Mouse (Mus musculus): ENCODE data around the gene G6pc. TPM values are rescaled to one million over a fixed set of nuclear protein-coding genes. Genes with fewer than 3 reads are reported as not detected.

The G6pc gene
- polyA plus RNA-seq, 1 experiment from 2014 or later = not detected

DNA sequence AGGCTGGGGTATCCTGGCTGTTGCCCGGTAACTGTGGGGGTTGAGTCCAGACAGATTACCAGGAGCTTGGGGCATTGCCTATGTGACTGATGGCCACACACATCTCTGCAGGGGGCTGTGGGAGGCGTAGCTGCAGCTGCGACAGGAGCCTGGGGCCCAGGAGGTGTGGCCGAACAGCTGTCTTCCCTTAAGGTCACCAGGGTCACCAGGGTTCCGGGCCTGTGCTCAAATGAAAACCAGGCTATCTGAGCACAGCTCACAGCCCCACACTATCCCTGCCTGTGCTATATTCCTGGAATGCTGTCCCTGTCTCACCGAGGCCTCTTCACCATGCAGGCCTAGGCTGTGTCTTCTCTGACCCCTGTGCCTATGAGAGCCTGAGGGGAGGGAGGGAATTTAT lies 32.8 kb upstream of the G6pc start:
- no peak overlapping the region for H3K4me3 ChIP-seq
- no peak for ATAC-seq (ENCODE audit: extremely low read depth, insufficient number of reproducible peaks, low FRiP score, low TSS enrichment)
- WGBS = 20% methylated on average over 6 of the region's 6 CpGs

DNA sequence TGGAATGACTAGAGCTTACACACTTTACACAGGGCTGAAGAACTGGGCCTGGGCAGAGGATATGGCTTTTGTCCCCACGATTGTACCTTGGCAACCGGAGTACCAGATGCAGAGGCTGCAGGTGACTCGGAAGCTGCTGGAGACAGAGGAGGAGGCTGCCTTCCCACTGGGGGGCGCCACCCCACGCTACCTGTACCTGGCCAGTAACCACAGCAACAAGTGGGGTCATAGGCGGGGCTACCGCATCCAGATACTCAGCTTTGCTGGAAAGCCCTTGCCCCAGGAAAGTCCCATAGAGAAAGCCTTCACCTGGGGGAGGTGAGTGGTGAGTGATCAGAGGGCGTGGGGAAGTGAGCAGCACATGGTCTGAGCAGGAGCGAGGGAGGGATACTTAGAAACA lies 31.7 kb upstream of the G6pc start:
- no peaks in the 10 kb centered on the region for H3K36me3 ChIP-seq
- H3K4me2 ChIP-seq = no peak overlapping the region
- no peak overlapping the region for H3K4me3 ChIP-seq
- H3K27me3 ChIP-seq (replicated peaks) = no peaks in the 10 kb centered on the region
- no peak for ATAC-seq (ENCODE audit: extremely low read depth, insufficient number of reproducible peaks, low FRiP score, low TSS enrichment)
- no peaks in the 10 kb centered on the region for H3K9me3 ChIP-seq
- no peak overlapping the region for H3K27ac ChIP-seq (replicated peaks)
- peaks cover 27% of the 10 kb centered on the region for H3K4me1 ChIP-seq
- 76% methylated on average over 9 of the region's 9 CpGs for WGBS
- no peak overlapping the region for H3K9ac ChIP-seq

More for the DNA sequence above, 32.8 kb upstream of the G6pc start:
- peaks cover 32% of the 10 kb centered on the region for H3K4me1 ChIP-seq
- no peak overlapping the region for H3K4me2 ChIP-seq
- H3K27me3 ChIP-seq (replicated peaks) = no peaks in the 10 kb centered on the region
- H3K27ac ChIP-seq (replicated peaks) = no peak overlapping the region
- H3K9me3 ChIP-seq = no peaks in the 10 kb centered on the region
- no peaks in the 10 kb centered on the region for H3K36me3 ChIP-seq
- no peak overlapping the region for H3K9ac ChIP-seq

DNA sequence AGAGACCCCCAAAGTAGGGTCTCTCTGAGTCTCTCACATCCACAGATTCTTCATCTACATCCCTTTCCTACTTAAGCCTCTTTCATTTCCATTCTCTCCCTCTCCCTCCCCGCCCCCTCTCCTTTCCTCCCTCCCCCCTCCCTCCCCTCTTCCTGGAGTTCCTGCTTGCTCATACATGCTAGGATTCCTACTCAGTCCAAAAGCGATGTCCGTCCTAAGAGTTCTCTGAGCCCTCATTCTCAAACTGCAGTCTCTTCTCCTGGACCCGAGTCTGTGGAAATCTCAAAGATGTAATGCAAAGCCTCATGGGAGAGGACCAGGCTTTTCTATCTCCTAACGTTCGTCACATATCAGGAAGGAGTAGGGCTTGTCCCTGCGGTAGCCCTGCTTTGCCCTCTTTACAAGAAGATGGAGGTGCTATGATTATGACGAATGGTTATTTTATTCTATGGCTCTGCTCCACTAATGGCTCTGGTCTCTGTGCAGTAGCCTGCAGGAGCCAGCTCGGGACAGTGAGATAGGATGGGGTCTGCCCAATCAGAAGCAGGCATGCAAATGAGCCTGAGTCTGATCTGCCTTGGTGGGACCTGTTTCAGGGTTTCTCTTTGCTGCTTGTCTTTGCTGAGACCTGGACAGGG lies 29.1 kb upstream of the G6pc start:
- ATAC-seq (ENCODE audit: extremely low read depth, insufficient number of reproducible peaks, low FRiP score, low TSS enrichment) = peak; percentile 75; the same call in 1 of the 2 replicates
- 2% methylated on average over 9 of the region's 9 CpGs for WGBS
- no peaks in the 10 kb centered on the region for H3K9me3 ChIP-seq
- peak overlapping the region; percentile 72 for H3K27ac ChIP-seq (replicated peaks)
- no peaks in the 10 kb centered on the region for H3K27me3 ChIP-seq (replicated peaks)
- H3K4me2 ChIP-seq = peak overlapping the region; percentile 71
- peaks cover 24% of the 10 kb centered on the region for H3K4me1 ChIP-seq
- H3K4me3 ChIP-seq = peak overlapping the region; percentile 41
- H3K9ac ChIP-seq = peak overlapping the region; percentile 68
- no peaks in the 10 kb centered on the region for H3K36me3 ChIP-seq

DNA sequence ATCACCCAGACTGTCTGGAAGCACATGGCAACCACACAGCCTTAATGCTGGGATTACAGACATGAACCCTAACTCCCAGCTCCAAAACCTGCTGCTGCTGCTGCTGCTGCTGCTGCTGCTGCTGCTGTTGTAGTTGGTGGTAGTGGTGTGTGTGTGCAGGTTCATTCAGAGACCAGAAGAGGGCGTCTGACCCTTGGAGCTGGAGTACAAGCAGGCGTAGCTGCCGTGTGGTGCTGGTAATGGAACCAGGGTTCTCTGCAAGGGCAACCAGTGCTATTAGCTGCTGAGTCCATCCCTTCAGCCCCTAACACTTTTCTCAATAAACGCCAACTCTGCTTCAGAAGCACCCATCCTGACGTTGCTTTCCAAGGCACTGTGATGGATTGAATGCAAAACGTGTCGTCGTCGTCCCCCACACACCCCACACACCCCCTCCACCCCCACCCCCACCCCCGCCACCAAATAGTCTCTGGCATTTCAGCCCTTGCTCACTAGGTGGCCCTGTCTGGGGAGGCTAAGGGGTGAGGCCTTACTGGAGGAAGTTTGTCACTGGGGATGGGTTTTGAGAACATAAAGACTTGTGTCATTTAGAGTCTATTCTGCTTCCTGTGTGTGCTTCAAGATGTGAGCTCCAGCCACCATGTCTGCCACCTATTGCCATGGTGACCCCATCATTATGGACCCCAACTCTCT lies 20.1 kb upstream of the G6pc start:
- Histone ChIP-seq H3K27ac (replicated peaks) (no peak overlapping the region), H3K4me2 (no peak overlapping the region), H3K9ac (no peak overlapping the region), H3K27me3 (replicated peaks) (no peaks in the 10 kb centered on the region), H3K4me3 (no peak overlapping the region), H3K4me1 (no peaks in the 10 kb centered on the region; the same call in 1 of the 2 replicates), H3K9me3 (peaks cover 6% of the 10 kb centered on the region; the same call in 1 of the 2 replicates), H3K36me3 (no peaks in the 10 kb centered on the region)
- no peak for ATAC-seq (ENCODE audit: extremely low read depth, insufficient number of reproducible peaks, low FRiP score, low TSS enrichment)
- WGBS = 68% methylated on average over 10 of the region's 10 CpGs

DNA sequence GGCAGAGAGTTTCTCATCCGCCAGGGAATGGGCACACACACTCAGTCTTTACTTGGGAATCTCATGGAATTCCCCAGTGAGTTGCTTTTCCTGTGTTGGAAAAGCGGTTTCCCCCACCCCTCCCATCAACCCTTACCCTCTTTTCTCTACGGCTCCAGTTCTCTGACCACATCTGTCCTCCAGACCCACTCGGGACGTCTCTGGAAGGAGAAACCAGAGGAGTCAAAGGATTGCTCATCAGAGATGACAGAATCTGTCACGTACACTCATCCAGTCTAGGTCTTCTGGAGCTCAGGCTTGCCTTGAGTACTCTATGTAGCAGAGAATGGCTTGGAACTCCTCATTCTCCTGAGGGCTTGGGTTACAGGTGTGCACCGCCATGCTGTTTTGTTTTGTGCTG lies 18.6 kb upstream of the G6pc start:
- Histone ChIP-seq H3K27me3 (replicated peaks) (no peaks in the 10 kb centered on the region), H3K27ac (replicated peaks) (no peak overlapping the region), H3K9me3 (peaks cover 6% of the 10 kb centered on the region; the same call in 1 of the 2 replicates), H3K4me3 (no peak overlapping the region), H3K9ac (no peak overlapping the region), H3K36me3 (no peaks in the 10 kb centered on the region), H3K4me2 (no peak overlapping the region), H3K4me1 (no peaks in the 10 kb centered on the region; the same call in 1 of the 2 replicates)
- no peak for ATAC-seq (ENCODE audit: extremely low read depth, insufficient number of reproducible peaks, low FRiP score, low TSS enrichment)
- WGBS = 51% methylated on average over 7 of the region's 7 CpGs

DNA sequence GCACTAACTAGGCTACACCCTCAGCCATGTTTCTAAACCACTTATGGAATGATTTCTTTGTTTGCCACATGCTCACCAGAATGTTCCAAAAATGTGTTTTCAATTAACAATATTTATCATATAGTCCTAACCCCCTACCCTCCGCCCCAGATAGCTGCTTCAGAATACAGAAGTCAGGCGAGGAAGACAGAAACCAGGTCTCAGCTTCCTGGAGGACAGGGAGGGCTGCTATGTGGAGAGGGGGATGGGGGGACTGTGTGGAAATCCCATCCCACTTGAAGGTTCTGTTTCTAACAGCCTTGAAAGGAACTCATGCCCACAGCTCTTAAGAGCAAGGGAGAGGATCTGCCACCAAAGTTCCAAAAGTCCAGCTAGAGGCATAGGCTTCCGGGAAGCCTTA lies 18.1 kb upstream of the G6pc start:
- Histone ChIP-seq H3K27me3 (replicated peaks) (no peaks in the 10 kb centered on the region), H3K9ac (no peak overlapping the region), H3K27ac (replicated peaks) (no peak overlapping the region), H3K36me3 (no peaks in the 10 kb centered on the region), H3K4me2 (no peak overlapping the region), H3K9me3 (peaks cover 6% of the 10 kb centered on the region; the same call in 1 of the 2 replicates), H3K4me3 (no peak overlapping the region), H3K4me1 (no peaks in the 10 kb centered on the region; the same call in 1 of the 2 replicates)
- 57% methylated on average over 3 of the region's 3 CpGs for WGBS
- no peak for ATAC-seq (ENCODE audit: extremely low read depth, insufficient number of reproducible peaks, low FRiP score, low TSS enrichment)

DNA sequence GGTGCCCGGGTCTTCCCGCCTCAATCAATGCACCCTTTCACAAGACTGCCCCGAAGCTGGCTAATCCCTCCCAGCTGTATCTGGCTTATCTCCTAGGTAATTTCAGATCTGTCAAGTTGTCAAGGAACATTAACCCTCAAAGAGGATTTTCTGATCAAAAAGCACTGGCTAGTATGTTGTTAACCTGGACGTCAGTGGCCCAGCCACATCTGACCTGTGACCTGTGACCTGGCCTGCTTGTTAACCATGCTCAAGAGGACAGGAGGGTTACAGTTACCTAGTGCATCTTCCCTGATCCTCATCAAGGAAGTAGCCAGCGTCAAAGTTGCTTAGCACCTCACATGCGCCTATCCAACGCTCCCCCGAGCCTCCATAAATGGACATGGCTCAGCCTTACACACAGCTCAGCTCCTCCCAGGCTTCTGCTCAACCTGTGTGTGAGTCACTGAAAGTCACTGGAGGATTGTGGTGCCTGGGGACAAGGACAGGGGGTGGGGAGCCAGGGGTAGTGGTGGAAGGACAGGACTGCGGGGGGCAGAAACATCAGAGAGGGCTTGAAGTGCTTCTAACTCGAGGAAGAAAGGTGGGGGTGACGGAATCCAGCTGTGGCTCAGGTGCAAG lies 16.2 kb upstream of the G6pc start:
- ATAC-seq (ENCODE audit: extremely low read depth, insufficient number of reproducible peaks, low FRiP score, low TSS enrichment) = no peak
- Histone ChIP-seq H3K9me3 (peaks cover 6% of the 10 kb centered on the region; the same call in 1 of the 2 replicates), H3K36me3 (no peaks in the 10 kb centered on the region), H3K27me3 (replicated peaks) (no peaks in the 10 kb centered on the region), H3K4me1 (no peaks in the 10 kb centered on the region; the same call in 1 of the 2 replicates), H3K4me2 (no peak overlapping the region), H3K27ac (replicated peaks) (no peak overlapping the region), H3K9ac (no peak overlapping the region), H3K4me3 (no peak overlapping the region)
- 50% methylated on average over 11 of the region's 11 CpGs for WGBS

DNA sequence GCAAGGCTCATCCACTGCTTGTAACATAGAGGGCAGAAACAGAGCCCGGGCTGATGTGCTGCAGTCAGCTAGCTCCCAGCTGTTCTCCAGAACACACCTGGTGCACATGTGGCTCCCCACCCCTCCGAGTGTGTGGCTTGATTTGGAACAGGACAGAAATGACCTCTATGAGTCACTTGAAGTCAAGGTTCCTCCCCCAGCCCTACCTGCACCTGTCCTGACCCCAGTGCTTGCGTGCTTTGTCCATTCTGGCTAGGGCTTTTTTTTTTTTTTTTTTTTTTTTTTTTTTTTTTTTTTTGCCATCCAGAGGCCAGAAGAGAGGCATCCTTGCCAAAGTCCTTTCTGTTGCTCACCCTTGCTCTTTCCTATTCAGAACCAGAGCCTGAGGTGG lies 15.6 kb upstream of the G6pc start:
- H3K9me3 ChIP-seq = peaks cover 6% of the 10 kb centered on the region; the same call in 1 of the 2 replicates
- no peaks in the 10 kb centered on the region for H3K27me3 ChIP-seq (replicated peaks)
- H3K27ac ChIP-seq (replicated peaks) = no peak overlapping the region
- 64% methylated on average over 3 of the region's 3 CpGs for WGBS
- H3K4me3 ChIP-seq = no peak overlapping the region
- H3K4me2 ChIP-seq = no peak overlapping the region
- H3K4me1 ChIP-seq = no peaks in the 10 kb centered on the region; the same call in 1 of the 2 replicates
- H3K9ac ChIP-seq = no peak overlapping the region
- no peaks in the 10 kb centered on the region for H3K36me3 ChIP-seq
- ATAC-seq (ENCODE audit: extremely low read depth, insufficient number of reproducible peaks, low FRiP score, low TSS enrichment) = no peak

DNA sequence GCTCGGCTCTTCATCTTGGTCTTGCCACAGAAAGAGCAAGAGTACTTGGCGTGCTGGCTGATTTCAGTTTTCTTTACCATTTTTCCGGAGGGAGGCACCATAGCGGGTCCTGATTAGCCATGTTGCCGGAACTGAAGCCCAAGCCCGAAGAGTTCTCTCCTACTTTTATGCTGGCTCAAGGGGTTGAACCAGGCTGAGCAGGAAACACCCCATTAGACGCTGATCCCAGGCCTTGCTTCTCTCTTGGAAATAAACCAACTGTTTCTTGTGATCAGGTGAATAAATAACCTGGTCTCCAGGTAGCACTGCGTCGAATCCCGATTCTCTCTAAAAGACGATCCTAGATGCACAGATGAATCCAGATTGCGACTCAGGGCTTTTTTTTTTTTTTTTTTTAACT lies 13.9 kb upstream of the G6pc start:
- H3K27ac ChIP-seq (replicated peaks) = no peak overlapping the region
- 81% methylated on average over 12 of the region's 12 CpGs for WGBS
- H3K36me3 ChIP-seq = no peaks in the 10 kb centered on the region

DNA sequence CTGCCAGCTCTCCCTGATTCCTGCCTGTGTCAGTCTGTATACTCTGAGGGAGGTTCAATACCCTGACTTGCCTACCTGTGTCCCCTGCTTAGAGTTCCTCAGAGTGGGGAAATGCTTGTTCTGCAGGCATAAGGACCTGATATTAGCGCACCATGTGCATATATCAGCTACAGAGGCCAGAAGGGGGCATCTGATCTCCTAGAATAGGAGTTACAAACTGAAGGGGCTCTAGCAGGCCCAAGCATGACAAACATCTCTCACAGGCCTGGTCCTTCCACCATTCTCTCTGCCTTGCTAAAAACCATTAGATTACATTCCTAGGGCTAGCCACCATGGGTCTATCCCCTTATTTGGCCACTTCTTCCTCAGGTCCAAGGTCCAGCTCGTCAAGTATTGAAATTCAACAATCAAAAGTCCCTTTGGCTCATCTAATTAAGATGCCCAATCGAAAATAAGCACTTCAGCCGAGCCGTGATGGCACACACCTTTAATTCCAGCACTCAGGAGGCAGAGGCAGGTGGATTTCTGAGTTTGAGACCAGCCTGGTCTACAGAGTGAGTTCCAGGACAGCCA lies 12.8 kb upstream of the G6pc start:
- H3K27ac ChIP-seq (replicated peaks) = no peak overlapping the region
- H3K9me3 ChIP-seq = peaks cover 6% of the 10 kb centered on the region; the same call in 1 of the 2 replicates
- no peak overlapping the region for H3K4me3 ChIP-seq
- no peaks in the 10 kb centered on the region for H3K36me3 ChIP-seq
- ATAC-seq (ENCODE audit: extremely low read depth, insufficient number of reproducible peaks, low FRiP score, low TSS enrichment) = no peak
- H3K4me2 ChIP-seq = no peak overlapping the region
- WGBS = 77% methylated on average over 5 of the region's 5 CpGs
- H3K4me1 ChIP-seq = peaks cover 2% of the 10 kb centered on the region; the same call in 1 of the 2 replicates
- no peak overlapping the region for H3K9ac ChIP-seq
- no peaks in the 10 kb centered on the region for H3K27me3 ChIP-seq (replicated peaks)

More for the DNA sequence above, 13.9 kb upstream of the G6pc start:
- no peak overlapping the region for H3K9ac ChIP-seq
- H3K27me3 ChIP-seq (replicated peaks) = no peaks in the 10 kb centered on the region
- H3K9me3 ChIP-seq = peaks cover 6% of the 10 kb centered on the region; the same call in 1 of the 2 replicates
- no peak overlapping the region for H3K4me2 ChIP-seq
- no peak overlapping the region for H3K4me3 ChIP-seq
- H3K4me1 ChIP-seq = no peaks in the 10 kb centered on the region; the same call in 1 of the 2 replicates
- no peak for ATAC-seq (ENCODE audit: extremely low read depth, insufficient number of reproducible peaks, low FRiP score, low TSS enrichment)

DNA sequence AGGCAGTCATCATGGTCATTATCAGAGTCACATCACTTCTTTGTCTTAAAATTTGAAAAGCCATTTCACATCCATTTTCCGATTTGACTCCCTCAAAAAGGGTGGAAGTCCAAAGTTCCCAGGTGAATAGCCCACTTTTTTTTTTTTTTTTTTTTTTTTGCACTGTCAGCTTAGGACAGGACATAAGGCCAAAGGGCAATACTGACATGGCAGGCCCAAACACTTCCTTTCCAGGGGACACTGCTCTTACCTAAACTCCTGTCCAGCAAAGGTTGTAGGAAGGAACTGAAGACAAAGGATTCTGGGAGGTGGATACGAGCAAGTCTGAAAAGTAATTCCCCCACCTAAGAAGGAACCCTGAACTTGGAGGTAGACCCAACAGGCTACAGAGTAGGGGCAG lies 11.4 kb upstream of the G6pc start:
- no peak overlapping the region for H3K4me3 ChIP-seq
- H3K9me3 ChIP-seq = no peaks in the 10 kb centered on the region
- H3K9ac ChIP-seq = no peak overlapping the region
- ATAC-seq (ENCODE audit: extremely low read depth, insufficient number of reproducible peaks, low FRiP score, low TSS enrichment) = no peak
- no peak overlapping the region for H3K4me2 ChIP-seq
- H3K27me3 ChIP-seq (replicated peaks) = no peaks in the 10 kb centered on the region
- no peak overlapping the region for H3K27ac ChIP-seq (replicated peaks)
- 81% methylated on average over 2 of the region's 2 CpGs for WGBS
- no peaks in the 10 kb centered on the region for H3K36me3 ChIP-seq
- peaks cover 16% of the 10 kb centered on the region for H3K4me1 ChIP-seq

Measured in heart, embryonic 13.5 days (tissue).